Mouse (Mus musculus) megakaryocyte-erythroid progenitor cell, adult 5-6 weeks (primary cell): Measurements from ENCODE around the gene Kdm8. TPM values are rescaled to one million over a fixed set of nuclear protein-coding genes. Genes with fewer than 3 reads are reported as not detected.

ENCODE experiments used
- ATAC-seq: replicated peaks from 2 replicates; pipeline ENCODE4 v1.8.0; 2016; ENCODE audit warnings: mild to moderate bottlenecking, inconsistent platforms; ENCODE audit not compliant: severe bottlenecking, poor library complexity, low FRiP score, low TSS enrichment
- total RNA-seq, 2 experiments: library from RNA; stranded (forward) in 1 of 2; stranded (reverse) in 1 of 2; fragments of 200-1000, 215-1000 nt in 1 of 2; fragments of >200 nt in 1 of 2; fragmentation: Nextera tagmentation in 1 of 2; gene quantifications; 2 replicates each; pipeline ENCODE4 v1.2.3; 2014 to 2017

Kdm8 gene
- total RNA-seq (2014; fragmentation: Nextera tagmentation) (5.0 and 5.4 TPM in 2 replicates), total RNA-seq (2017) (5.3 and 6.3 TPM in 2 replicates)

DNA sequence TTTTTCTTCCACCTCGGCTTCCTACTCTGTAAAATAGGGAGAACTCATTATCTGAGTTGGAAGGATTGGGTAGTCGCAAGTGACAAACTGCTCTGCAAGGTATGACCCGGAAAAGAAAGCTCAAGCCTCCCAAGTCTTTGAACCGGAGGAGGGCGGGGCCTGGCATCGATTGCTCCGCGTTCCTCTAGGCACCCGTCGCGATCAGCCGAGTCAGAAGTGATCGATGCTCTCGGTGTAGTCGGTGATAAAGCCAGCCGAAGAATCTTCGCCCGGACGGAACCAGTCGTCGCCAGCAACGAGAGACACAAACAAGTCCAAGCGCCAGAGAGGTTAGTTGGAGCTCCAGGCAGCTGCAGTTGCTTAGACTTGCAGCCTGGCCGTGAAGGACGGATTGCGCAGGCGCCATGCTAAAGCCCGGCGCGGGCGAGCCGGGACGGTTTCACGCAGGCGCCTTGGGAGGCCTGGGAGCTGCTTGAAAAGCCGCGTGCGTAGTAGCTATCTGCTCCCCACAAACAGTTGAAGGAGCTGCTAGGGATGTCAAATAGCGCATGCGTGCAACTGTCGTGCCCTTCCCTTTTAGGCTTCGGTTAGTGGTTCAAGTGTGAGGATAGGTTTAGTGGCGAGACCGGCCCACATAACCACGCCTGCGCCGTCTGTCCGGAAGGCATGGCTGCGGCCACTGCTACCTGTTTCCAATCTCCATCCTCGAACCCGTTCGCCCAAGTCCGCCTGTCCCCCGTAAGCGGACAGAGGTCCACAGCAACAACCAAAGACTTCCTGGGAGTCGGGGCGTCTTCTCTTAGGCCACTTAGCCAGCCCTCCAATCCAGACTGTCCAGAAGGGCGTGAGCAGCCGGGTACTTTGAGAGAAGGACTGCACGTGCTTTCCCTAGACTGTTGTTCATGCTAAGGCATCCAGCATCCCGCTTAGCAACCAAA lies at the start of gene Kdm8:
Gene Kdm8, plus strand, starts transcription at position 213 of the 938 bp plus-strand sequence.
- peak; percentile 91 for ATAC-seq

GRCm38 (mm10) chr7:125398116-125398515 lies 46.4 kb upstream of the Kdm8 start:
- no peak for ATAC-seq

- no peak for ATAC-seq
Measured at GRCm38 (mm10) chr7:125398687-125399086, 45.8 kb upstream of the Kdm8 start.

- ATAC-seq, result 0 out of 2 replicates have a peak, but pooled peaks have one; percentile 48
Measured at GRCm38 (mm10) chr7:125407136-125407535, 37.3 kb upstream of the Kdm8 start.

GRCm38 (mm10) chr7:125415087-125415486 lies 29.4 kb upstream of the Kdm8 start:
- no peak for ATAC-seq

- no peak for ATAC-seq
Measured at GRCm38 (mm10) chr7:125415776-125416175, 28.7 kb upstream of the Kdm8 start.

- no peak for ATAC-seq
Measured at GRCm38 (mm10) chr7:125416762-125417161, 27.7 kb upstream of the Kdm8 start.

DNA sequence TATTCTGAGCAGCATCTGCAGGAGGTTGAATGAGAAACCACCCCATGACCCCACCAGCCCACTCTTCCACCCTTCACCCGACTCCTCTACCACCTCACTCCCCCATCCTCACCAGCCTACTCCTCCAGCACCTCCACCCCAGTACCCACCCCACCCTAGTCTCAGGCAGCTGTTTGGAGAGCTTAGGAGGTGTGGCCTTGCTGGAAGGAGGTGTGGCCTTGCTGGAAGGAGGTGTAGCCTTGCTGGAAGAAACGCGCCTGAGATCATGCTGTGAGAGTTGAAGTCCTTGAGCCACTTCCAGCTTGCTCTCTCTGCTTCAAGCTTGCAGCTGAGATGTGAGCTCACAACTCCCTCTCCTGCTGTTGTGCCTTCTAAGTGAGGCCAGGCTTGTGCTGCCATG lies 26.1 kb upstream of the Kdm8 start:
- peak; percentile 67 for ATAC-seq

- peak; percentile 52 for ATAC-seq
Measured at GRCm38 (mm10) chr7:125420190-125420589, 24.3 kb upstream of the Kdm8 start.

- no peak for ATAC-seq
Measured at GRCm38 (mm10) chr7:125421911-125422310, 22.6 kb upstream of the Kdm8 start.

GRCm38 (mm10) chr7:125423056-125423455 lies 21.4 kb upstream of the Kdm8 start:
- ATAC-seq, result 0 out of 2 replicates have a peak, but pooled peaks have one; percentile 16

DNA sequence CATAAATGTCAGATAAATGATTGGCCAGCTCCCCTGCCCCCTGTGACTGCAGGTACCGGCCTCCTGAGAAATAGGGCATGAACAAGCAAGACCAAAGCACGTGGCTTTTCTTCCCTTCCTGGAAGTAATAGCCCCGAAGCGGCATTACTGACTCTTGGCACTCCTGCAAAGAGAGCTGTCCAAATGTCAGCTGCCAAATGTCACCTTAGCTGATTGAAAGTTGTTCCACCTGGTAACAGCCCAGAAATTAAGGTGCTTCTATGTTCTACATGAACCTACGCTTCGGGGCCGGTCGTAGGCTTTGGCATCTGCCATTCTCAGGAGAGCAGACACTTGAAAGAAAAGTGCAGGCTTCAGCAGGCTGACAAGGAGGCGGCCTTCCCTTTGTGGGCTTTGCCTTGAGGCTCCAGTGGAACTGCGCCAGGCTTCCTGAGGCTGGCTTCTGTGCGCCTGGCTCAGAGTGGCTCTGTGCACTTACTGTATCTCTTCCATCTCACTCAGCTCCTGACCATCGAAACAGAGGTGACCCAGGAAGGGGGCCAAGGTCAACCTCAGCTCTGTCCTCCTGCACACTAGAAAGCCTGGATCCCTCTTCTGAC lies 16.9 kb upstream of the Kdm8 start:
- no peak for ATAC-seq

- peak; percentile 66 for ATAC-seq
Measured at GRCm38 (mm10) chr7:125428381-125428780, 16.1 kb upstream of the Kdm8 start.

DNA sequence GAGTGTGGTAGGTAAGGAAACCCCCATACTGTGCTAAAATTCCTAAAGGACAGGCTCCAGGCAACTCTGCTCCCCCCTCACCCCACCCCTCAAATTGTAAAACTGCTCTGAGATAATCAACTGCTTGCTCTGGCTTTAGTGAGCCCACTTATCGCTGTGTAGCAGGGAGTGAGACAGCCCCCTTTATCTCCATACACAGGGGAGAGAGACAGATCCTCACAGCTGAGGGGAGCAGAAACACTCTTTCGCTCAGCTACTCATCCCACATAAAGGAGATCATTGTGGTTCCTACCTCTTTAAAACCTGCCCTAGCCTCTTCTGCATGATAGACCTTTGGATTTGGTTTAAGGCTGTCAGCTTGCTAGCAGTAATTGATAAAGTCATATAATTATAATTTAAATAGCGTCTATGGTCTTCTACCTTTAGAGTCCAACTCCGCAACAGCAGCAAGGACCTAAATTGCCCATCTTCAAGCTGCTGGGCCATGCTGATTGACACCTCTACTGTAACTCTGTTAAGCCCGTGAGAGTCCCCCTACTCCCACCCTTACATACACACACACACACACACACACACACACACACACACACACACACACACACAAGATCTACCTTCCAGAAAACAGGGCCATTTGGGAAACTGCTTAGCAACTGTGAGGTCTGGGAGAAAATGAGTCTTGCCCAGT lies 15.5 kb upstream of the Kdm8 start:
- peak; percentile 89 for ATAC-seq

- no peak for ATAC-seq
Measured at GRCm38 (mm10) chr7:125430170-125430842, 14.2 kb upstream of the Kdm8 start.

- no peak for ATAC-seq
Measured at GRCm38 (mm10) chr7:125433874-125434273, 10.6 kb upstream of the Kdm8 start.

- no peak; the same call in 1 of the 2 replicates for ATAC-seq
Measured at GRCm38 (mm10) chr7:125434666-125435290, 9.7 kb upstream of the Kdm8 start.

GRCm38 (mm10) chr7:125442323-125442722 lies 2.2 kb upstream of the Kdm8 start:
- no peak for ATAC-seq

- peak; percentile 27 for ATAC-seq
Measured at GRCm38 (mm10) chr7:125444076-125444463, 406 bp upstream of the Kdm8 start.
